Mouse (Mus musculus): ENCODE results near the gene Slc22a23.

- TF ChIP-seq POLR2A (IDR thresholded peaks at IDR 0.05; ENCODE audit: borderline replicate concordance, insufficient read depth, low read length) (no peak), CTCF (IDR thresholded peaks at IDR 0.05; ENCODE audit: borderline replicate concordance, insufficient read depth, low read depth, low read length) (no peak)
These were observed 149.3 kb downstream of the Slc22a23 start for GRCm38 (mm10) chr13:34195676-34196075.

Measured in cerebellum, adult 2 months (tissue).